Mouse (Mus musculus): Measurements from ENCODE around the gene Kidins220. TPM values are rescaled to one million over a fixed set of nuclear protein-coding genes. Genes with fewer than 3 reads are reported as not detected.

Kidins220 gene
- polyA plus RNA-seq, 1 experiment = 225 TPM

- no peaks in the 10 kb centered on the region; the same call in 1 of the 2 replicates for H3K4me1 ChIP-seq (ENCODE audit: control insufficient read depth, insufficient read depth, low read length)
- peak overlapping the region; percentile 92 for H3K4me3 ChIP-seq (ENCODE audit: insufficient read depth, low read length)
- TF ChIP-seq CTCF (IDR thresholded peaks at IDR 0.05; ENCODE audit: extremely low read depth, insufficient read depth, low read length) (0 out of 2 replicates have a peak, but pooled peaks have one; percentile 9), POLR2A (IDR thresholded peaks at IDR 0.05; ENCODE audit: extremely low read depth, insufficient read depth, low read length) (no peak)
- H3K27ac ChIP-seq (ENCODE audit: insufficient read depth, low read length) = peak overlapping the region; percentile 61
Observed at GRCm38 (mm10) chr12:25094621-25095521, 120.1 kb downstream of the Kidins220 start.

DNA sequence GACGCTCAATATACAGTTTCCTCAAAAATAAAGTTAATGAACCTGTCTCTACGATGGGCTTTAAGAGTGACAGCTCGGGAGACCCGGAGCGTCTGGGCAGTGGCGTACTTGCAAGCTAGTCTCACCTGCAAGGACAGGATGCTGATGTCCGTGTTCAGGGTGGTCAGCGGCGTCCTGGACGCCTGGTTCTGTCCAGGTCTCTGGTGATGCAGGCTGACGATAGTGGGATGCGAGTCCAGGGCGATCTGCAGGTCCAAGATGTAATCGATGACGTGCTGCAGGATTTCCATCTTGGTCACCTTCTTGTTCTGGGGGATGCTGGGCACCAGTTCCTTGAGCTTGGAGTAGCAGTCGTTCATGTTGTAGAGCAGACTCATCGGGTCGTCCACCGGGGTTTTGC, 120.8 kb downstream of the Kidins220 start:
- Histone ChIP-seq H3K4me1 (ENCODE audit: control insufficient read depth, insufficient read depth, low read length) (no peaks in the 10 kb centered on the region; the same call in 1 of the 2 replicates), H3K27ac (ENCODE audit: insufficient read depth, low read length) (peak overlapping the region; percentile 61), H3K4me3 (ENCODE audit: insufficient read depth, low read length) (peak overlapping the region; percentile 92)
- TF ChIP-seq CTCF (IDR thresholded peaks at IDR 0.05; ENCODE audit: extremely low read depth, insufficient read depth, low read length) (no peak), POLR2A (IDR thresholded peaks at IDR 0.05; ENCODE audit: extremely low read depth, insufficient read depth, low read length) (no peak)

GRCm38 (mm10) chr12:25095974-25096639, 121.4 kb downstream of the Kidins220 start:
- no peaks in the 10 kb centered on the region; the same call in 1 of the 2 replicates for H3K4me1 ChIP-seq (ENCODE audit: control insufficient read depth, insufficient read depth, low read length)
- H3K4me3 ChIP-seq (ENCODE audit: insufficient read depth, low read length) = peak overlapping the region; percentile 92
- no peak for TF ChIP-seq CTCF (IDR thresholded peaks at IDR 0.05; ENCODE audit: extremely low read depth, insufficient read depth, low read length)
- TF ChIP-seq POLR2A (IDR thresholded peaks at IDR 0.05; ENCODE audit: extremely low read depth, insufficient read depth, low read length) = peak; percentile 99
- H3K27ac ChIP-seq (ENCODE audit: insufficient read depth, low read length) = peak overlapping the region; percentile 61

- Histone ChIP-seq H3K27ac (ENCODE audit: insufficient read depth, low read length) (peak overlapping the region; percentile 37), H3K4me1 (ENCODE audit: control insufficient read depth, insufficient read depth, low read length) (no peaks in the 10 kb centered on the region; the same call in 1 of the 2 replicates), H3K4me3 (ENCODE audit: insufficient read depth, low read length) (peak overlapping the region; percentile 92)
- TF ChIP-seq POLR2A (IDR thresholded peaks at IDR 0.05; ENCODE audit: extremely low read depth, insufficient read depth, low read length) (no peak), CTCF (IDR thresholded peaks at IDR 0.05; ENCODE audit: extremely low read depth, insufficient read depth, low read length) (no peak)
Observed at GRCm38 (mm10) chr12:25096640-25097051, 121.9 kb downstream of the Kidins220 start.

- Histone ChIP-seq H3K4me3 (ENCODE audit: insufficient read depth, low read length) (peak within 1 kb of the TSS; percentile 92), H3K4me1 (ENCODE audit: control insufficient read depth, insufficient read depth, low read length) (no peaks in the 10 kb centered on the region; the same call in 1 of the 2 replicates)
- TF ChIP-seq POLR2A (IDR thresholded peaks at IDR 0.05; ENCODE audit: extremely low read depth, insufficient read depth, low read length) (no peak), CTCF (IDR thresholded peaks at IDR 0.05; ENCODE audit: extremely low read depth, insufficient read depth, low read length) (no peak)
Observed at GRCm38 (mm10) chr12:25097052-25097209, 122.2 kb downstream of the Kidins220 start, which contains the start of gene Id2. Id2 (minus strand) TSS chr12:25097140.

GRCm38 (mm10) chr12:25097210-25098160, 122.8 kb downstream of the Kidins220 start:
- Histone ChIP-seq H3K4me1 (ENCODE audit: control insufficient read depth, insufficient read depth, low read length) (no peaks in the 10 kb centered on the region; the same call in 1 of the 2 replicates), H3K4me3 (ENCODE audit: insufficient read depth, low read length) (peak overlapping the region; percentile 70), H3K27ac (ENCODE audit: insufficient read depth, low read length) (peak overlapping the region; percentile 100)
- TF ChIP-seq POLR2A (IDR thresholded peaks at IDR 0.05; ENCODE audit: extremely low read depth, insufficient read depth, low read length) (no peak), CTCF (IDR thresholded peaks at IDR 0.05; ENCODE audit: extremely low read depth, insufficient read depth, low read length) (no peak)

More at GRCm38 (mm10) chr12:25097052-25097209, 122.2 kb downstream of the Kidins220 start, which contains the start of gene Id2:
- H3K27ac ChIP-seq (ENCODE audit: insufficient read depth, low read length) = peak within 1 kb of the TSS; percentile 100

DNA sequence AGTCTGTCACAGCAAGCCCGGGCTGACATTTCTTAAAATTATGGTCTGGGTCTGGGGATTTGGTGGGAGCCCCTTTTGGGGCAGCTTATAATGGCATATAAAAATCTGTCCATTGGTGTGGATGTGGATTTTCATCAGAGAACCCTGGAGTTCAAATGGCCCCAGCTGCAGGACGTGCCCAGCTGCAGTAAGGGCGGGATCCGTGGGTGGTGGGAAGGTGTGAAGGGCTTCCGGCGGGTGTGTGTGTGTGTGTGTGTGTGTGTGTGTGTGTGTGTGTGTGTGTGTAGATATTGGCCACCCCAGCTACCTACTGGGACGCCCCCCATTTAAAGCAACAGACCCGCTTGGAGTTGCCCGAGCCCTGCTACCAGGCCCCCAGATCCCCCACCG, 123.4 kb downstream of the Kidins220 start:
- TF ChIP-seq CTCF (IDR thresholded peaks at IDR 0.05; ENCODE audit: extremely low read depth, insufficient read depth, low read length) = no peak
- TF ChIP-seq POLR2A (IDR thresholded peaks at IDR 0.05; ENCODE audit: extremely low read depth, insufficient read depth, low read length) = no peak
- peak overlapping the region; percentile 70 for H3K4me3 ChIP-seq (ENCODE audit: insufficient read depth, low read length)
- no peaks in the 10 kb centered on the region; the same call in 1 of the 2 replicates for H3K4me1 ChIP-seq (ENCODE audit: control insufficient read depth, insufficient read depth, low read length)
- H3K27ac ChIP-seq (ENCODE audit: insufficient read depth, low read length) = peak overlapping the region; percentile 100

DNA sequence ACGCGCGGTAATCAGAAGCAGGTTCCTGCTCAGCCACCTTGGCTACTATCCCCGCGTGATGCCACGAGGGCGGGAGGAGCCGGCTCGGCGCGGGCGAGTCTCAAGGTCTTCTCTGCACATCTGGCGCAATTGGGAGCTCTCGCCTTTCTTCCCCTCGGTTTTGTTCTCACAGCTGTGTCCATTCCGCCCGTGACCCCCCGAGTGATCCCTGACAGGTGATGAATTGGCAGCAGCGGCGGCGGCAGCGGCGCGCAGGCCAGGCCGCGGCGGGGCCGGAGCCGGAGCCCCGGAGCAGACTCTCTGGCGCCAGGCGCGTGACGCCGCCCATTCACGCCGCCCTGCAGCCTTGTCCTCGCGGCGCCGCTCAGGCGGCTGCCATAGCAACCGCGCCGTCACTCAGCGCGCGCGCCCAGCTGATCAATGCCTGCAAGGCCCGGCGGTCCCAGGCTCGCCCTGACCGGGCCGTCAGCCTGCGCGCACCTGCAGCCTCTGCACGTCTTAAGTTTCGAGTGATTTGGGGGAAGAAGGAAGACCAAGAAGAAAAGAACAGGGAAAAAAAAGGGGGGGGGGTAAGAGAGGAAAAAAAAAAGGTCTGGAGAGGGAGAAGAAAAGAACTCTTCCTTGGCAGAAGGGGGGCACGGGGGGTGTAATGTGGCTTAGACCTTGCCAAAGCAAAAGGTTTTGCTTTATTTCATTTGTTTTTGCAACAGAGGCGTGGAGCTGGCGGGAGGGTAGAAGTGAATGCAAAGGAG, 124.0 kb downstream of the Kidins220 start:
- TF ChIP-seq POLR2A (IDR thresholded peaks at IDR 0.05; ENCODE audit: extremely low read depth, insufficient read depth, low read length) = peak; percentile 29; the same call in 1 of the 2 replicates
- no peak for TF ChIP-seq CTCF (IDR thresholded peaks at IDR 0.05; ENCODE audit: extremely low read depth, insufficient read depth, low read length)
- no peaks in the 10 kb centered on the region; the same call in 1 of the 2 replicates for H3K4me1 ChIP-seq (ENCODE audit: control insufficient read depth, insufficient read depth, low read length)

More for the DNA sequence above, 124.0 kb downstream of the Kidins220 start:
- Histone ChIP-seq H3K27ac (ENCODE audit: insufficient read depth, low read length) (peak overlapping the region; percentile 100), H3K4me3 (ENCODE audit: insufficient read depth, low read length) (peak overlapping the region; percentile 70)

Data from cortical plate, adult 2 months (tissue).